Mouse (Mus musculus): ENCODE results near the gene Lin28a. TPM values are rescaled to one million over a fixed set of nuclear protein-coding genes. Genes with fewer than 3 reads are reported as not detected.

Gene Lin28a
- total and polyA plus RNA-seq, 3 experiments = 0.01 TPM; not detected in 2

DNA sequence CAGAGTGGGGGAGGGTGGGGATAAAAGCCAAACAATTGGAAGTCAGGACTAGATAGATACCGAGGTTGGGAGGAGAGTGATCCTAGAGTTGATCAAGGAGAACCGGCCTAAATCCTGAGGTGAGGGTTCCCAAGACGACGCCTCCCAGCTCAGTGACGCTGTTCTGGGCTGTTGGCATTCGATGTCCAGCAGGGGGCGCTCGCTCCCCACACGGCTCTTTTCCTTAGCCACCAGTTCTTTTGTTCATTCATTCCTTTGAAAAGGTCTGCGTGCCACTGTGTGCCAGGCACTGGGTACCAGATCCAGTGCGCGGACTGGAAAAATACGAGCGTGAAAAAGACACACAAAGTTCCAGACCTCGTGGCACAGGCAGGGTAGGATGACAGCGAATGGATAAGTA is 17.3 kb upstream of the Lin28a start:
- H3K27ac ChIP-seq (ENCODE audit: control insufficient read depth, low read depth, low read length) = no peak overlapping the region
- TF ChIP-seq KAT2A (conservative IDR thresholded peaks at IDR 0.05; ENCODE audit: low read depth, low read length) (no peak), TAL1 (IDR thresholded peaks at IDR 0.05; ENCODE audit: low read length) (no peak), SMC3 (IDR thresholded peaks at IDR 0.05; ENCODE audit: low read depth, low read length) (peak; percentile 90), ZC3H11A (IDR thresholded peaks at IDR 0.05; ENCODE audit: low read depth, low read length) (peak; percentile 91), NELFE (IDR thresholded peaks at IDR 0.05; ENCODE audit: low read depth, low read length) (no peak), ETS1 (IDR thresholded peaks at IDR 0.05; ENCODE audit: low read depth, low read length) (no peak), USF2 (IDR thresholded peaks at IDR 0.05; ENCODE audit: borderline replicate concordance in 1 of 2, insufficient read depth in 1 of 2, low read depth in 1 of 2, low read length in 2 of 2) (no peak), UBTF (IDR thresholded peaks at IDR 0.05; ENCODE audit: borderline replicate concordance, insufficient read depth, low read depth, low read length) (no peak), MYB (IDR thresholded peaks at IDR 0.05; ENCODE audit: low read depth, low read length) (no peak), SIN3A (IDR thresholded peaks at IDR 0.05; ENCODE audit: low read length) (peak; percentile 39; the same call in 1 of the 2 replicates), MYC (IDR thresholded peaks at IDR 0.05; ENCODE audit: low read depth, low read length) (no peak), RAD21 (IDR thresholded peaks at IDR 0.05; ENCODE audit: low read depth, low read length) (peak; percentile 93), JUND (IDR thresholded peaks at IDR 0.05; ENCODE audit: low read depth, low read length) (no peak), MXI1 (IDR thresholded peaks at IDR 0.05; ENCODE audit: low read depth, low read length) (no peak), CTCF (IDR thresholded peaks at IDR 0.05 in 2 of 3, conservative IDR thresholded peaks at IDR 0.05 in 1 of 3; ENCODE audit: control insufficient read depth in 1 of 3, insufficient read depth in 1 of 3, low read depth in 2 of 3, low read length in 3 of 3, poor library complexity in 1 of 3, severe bottlenecking in 1 of 3) (peak; percentile 92 to 98 (median 96)), GABPA (IDR thresholded peaks at IDR 0.05; ENCODE audit: low read depth, low read length) (no peak)
- no peak overlapping the region for H3K9ac ChIP-seq (ENCODE audit: control insufficient read depth, low read depth, low read length, poor library complexity, severe bottlenecking)
- peak; percentile 68 for DNase-seq (ENCODE audit: low read depth, low spot score)
- H3K27me3 ChIP-seq (ENCODE audit: control insufficient read depth in 1 of 2, insufficient read depth in 2 of 2, low read length in 2 of 2) = peaks cover 0 to 2% of the 10 kb centered on the region in 2 experiments; a peak in 3 of 4 replicates
- H3K36me3 ChIP-seq (ENCODE audit: control insufficient read depth in 1 of 2, insufficient read depth in 2 of 2, low read length in 2 of 2) = no peaks in the 10 kb centered on the region
- no peaks in the 10 kb centered on the region for H3K79me2 ChIP-seq (ENCODE audit: control insufficient read depth, insufficient read depth, low read length, poor library complexity)
- H3K4me3 ChIP-seq (ENCODE audit: control insufficient read depth in 1 of 2, insufficient read depth in 1 of 2, low read depth in 2 of 2, low read length in 2 of 2) = no peak overlapping the region
- H3K9me3 ChIP-seq (replicated peaks; ENCODE audit: insufficient read depth, low read length) = no peaks in the 10 kb centered on the region
- no peaks in the 10 kb centered on the region for H3K4me1 ChIP-seq (ENCODE audit: control insufficient read depth in 1 of 2, insufficient read depth in 2 of 2, low read length in 2 of 2)

- H3K9me3 ChIP-seq (replicated peaks; ENCODE audit: insufficient read depth, low read length) = no peaks in the 10 kb centered on the region
Observed at GRCm38 (mm10) chr4:134025802-134026201, 7.2 kb upstream of the Lin28a start.

More at GRCm38 (mm10) chr4:134025802-134026201, 7.2 kb upstream of the Lin28a start:
- DNase-seq (ENCODE audit: low read depth, low spot score) = no peak
- no peak for TF ChIP-seq KAT2A (conservative IDR thresholded peaks at IDR 0.05; ENCODE audit: low read depth, low read length)
- TF ChIP-seq ELF1 (IDR thresholded peaks at IDR 0.05; ENCODE audit: low read depth, low read length) = no peak
- no peak for TF ChIP-seq GATA1 (IDR thresholded peaks at IDR 0.05; ENCODE audit: low read depth, low read length)
- TF ChIP-seq MYC (IDR thresholded peaks at IDR 0.05; ENCODE audit: low read depth, low read length) = no peak
- no peak for TF ChIP-seq CTCF (IDR thresholded peaks at IDR 0.05 in 2 of 3, conservative IDR thresholded peaks at IDR 0.05 in 1 of 3; ENCODE audit: control insufficient read depth in 1 of 3, insufficient read depth in 1 of 3, low read depth in 2 of 3, low read length in 3 of 3, poor library complexity in 1 of 3, severe bottlenecking in 1 of 3)
- TF ChIP-seq TBP (IDR thresholded peaks at IDR 0.05; ENCODE audit: low read depth, low read length) = no peak
- no peak for TF ChIP-seq CHD1 (IDR thresholded peaks at IDR 0.05; ENCODE audit: low read depth, low read length)
- TF ChIP-seq JUND (IDR thresholded peaks at IDR 0.05; ENCODE audit: low read depth, low read length) = no peak
- TF ChIP-seq CHD2 (IDR thresholded peaks at IDR 0.05; ENCODE audit: low read length) = no peak
- TF ChIP-seq MXI1 (IDR thresholded peaks at IDR 0.05; ENCODE audit: low read depth, low read length) = no peak
- no peak for TF ChIP-seq MEF2A (IDR thresholded peaks at IDR 0.05; ENCODE audit: extremely low read depth, insufficient replicate concordance, low read depth, low read length, poor library complexity, severe bottlenecking)
- TF ChIP-seq RCOR1 (IDR thresholded peaks at IDR 0.05; ENCODE audit: low read depth, low read length) = no peak
- no peak for TF ChIP-seq USF2 (IDR thresholded peaks at IDR 0.05; ENCODE audit: borderline replicate concordance in 1 of 2, insufficient read depth in 1 of 2, low read depth in 1 of 2, low read length in 2 of 2)
- no peak for TF ChIP-seq POLR2AphosphoS5 (IDR thresholded peaks at IDR 0.05; ENCODE audit: borderline replicate concordance, low read depth, low read length)
- TF ChIP-seq NRF1 (IDR thresholded peaks at IDR 0.05; ENCODE audit: insufficient read depth, low read depth, low read length, poor library complexity, severe bottlenecking) = no peak
- no peak for TF ChIP-seq SIN3A (IDR thresholded peaks at IDR 0.05; ENCODE audit: low read length)
- no peak for TF ChIP-seq UBTF (IDR thresholded peaks at IDR 0.05; ENCODE audit: borderline replicate concordance, insufficient read depth, low read depth, low read length)
- no peak for TF ChIP-seq USF1 (IDR thresholded peaks at IDR 0.05; ENCODE audit: low read depth, low read length)
- Histone ChIP-seq H3K27ac (ENCODE audit: control insufficient read depth, low read depth, low read length) (no peak overlapping the region), H3K9ac (ENCODE audit: control insufficient read depth, low read depth, low read length, poor library complexity, severe bottlenecking) (no peak overlapping the region), H3K79me2 (ENCODE audit: control insufficient read depth, insufficient read depth, low read length, poor library complexity) (no peaks in the 10 kb centered on the region), H3K4me1 (ENCODE audit: control insufficient read depth in 1 of 2, insufficient read depth in 2 of 2, low read length in 2 of 2) (no peaks in the 10 kb centered on the region), H3K27me3 (ENCODE audit: control insufficient read depth in 1 of 2, insufficient read depth in 2 of 2, low read length in 2 of 2) (no peaks in the 10 kb centered on the region), H3K36me3 (ENCODE audit: control insufficient read depth in 1 of 2, insufficient read depth in 2 of 2, low read length in 2 of 2) (no peaks in the 10 kb centered on the region), H3K4me3 (ENCODE audit: control insufficient read depth in 1 of 2, insufficient read depth in 1 of 2, low read depth in 2 of 2, low read length in 2 of 2) (no peak overlapping the region)

All from MEL (cell line).